Mouse (Mus musculus): ENCODE measurements at regions not wholly inside any gene's neighbourhood (a gene's known extent, or its start where the extent isn't known, plus 50 kb on each side); places are given as distances from the start of the nearest gene placed in this dataset.

DNA sequence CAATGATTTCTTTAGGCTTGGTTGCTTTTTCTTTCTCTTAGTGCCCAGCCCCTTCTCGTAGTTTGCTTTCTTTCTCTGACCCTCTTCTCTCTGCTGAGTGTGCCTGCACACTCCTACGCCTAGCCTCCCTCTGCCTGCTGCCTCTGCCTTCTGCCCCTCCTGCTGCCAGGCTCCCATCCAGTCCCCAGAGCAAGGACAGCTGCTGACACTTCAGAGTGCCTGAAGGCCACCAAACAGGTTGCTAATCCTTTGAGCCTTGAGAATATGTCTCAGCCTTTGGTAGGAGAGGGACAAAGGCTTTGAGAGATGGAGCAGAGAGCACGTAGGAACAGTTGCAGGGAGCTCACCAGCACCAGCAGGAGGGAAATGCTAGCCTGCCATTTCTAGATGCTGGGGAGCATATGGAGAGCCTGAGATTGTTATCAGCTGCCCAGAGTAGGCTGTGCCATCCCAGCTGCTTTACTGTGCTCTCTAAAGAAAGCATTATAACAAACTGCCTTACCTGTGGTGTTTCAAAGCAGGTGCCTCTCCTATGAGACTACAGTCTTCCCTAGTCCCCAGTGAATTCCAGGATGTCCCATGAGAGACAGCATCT lies 103.0 kb upstream of the Arrdc4 start:
- no peak for TF ChIP-seq CTCF (conservative IDR thresholded peaks at IDR 0.05; ENCODE audit: insufficient read depth, insufficient read length, low read depth, low read length)
- no peak for TF ChIP-seq POLR2A (IDR thresholded peaks at IDR 0.05; ENCODE audit: low read depth, low read length)

All from kidney, adult 2 months (tissue).